Mouse (Mus musculus) left cerebral cortex, postnatal 14 days (tissue): Measurements from ENCODE around the gene Il20rb. TPM values are rescaled to one million over a fixed set of nuclear protein-coding genes. Genes with fewer than 3 reads are reported as not detected.
A peak's percentile ranks its signal among the peaks of the same experiment; 100 is the strongest.

ENCODE experiments used
- DNase-seq, 2 experiments: peaks; one replicate each; pipeline ENCODE4 v3.0.0; 2021 to 2022; ENCODE audit warnings: low spot score in 2 of 2, mixed read lengths in 1 of 2
- intact Hi-C: fragments of 180-260 bp; cut with DNase I; formaldehyde crosslinking; loops from one replicate; pipeline ENCODE4 v1.15.1; 2025
- total RNA-seq, 2 experiments: library from RNA; stranded (reverse); gene quantifications; 2 replicates each; pipeline ENCODE4 v1.2.3; 2021

The Il20rb gene
- total RNA-seq, 2 experiments from 2014 or later = 0.26 to 0.66 TPM

GRCm38 (mm10) chr9:100440111-100440790, 46.3 kb downstream of the Il20rb start:
- intact Hi-C loops = loop anchor here (10.0 kb wide), 1 partner anchor 675 kb away; no protein-coding TSS in a partner anchor
- peak; percentile 50 to 78 for DNase-seq

- no peak for DNase-seq
- intact Hi-C loops = no loop called here
Measured at GRCm38 (mm10) chr9:100439481-100439880, 47.1 kb downstream of the Il20rb start.

- no peak for DNase-seq
- intact Hi-C loops = no loop called here
Measured at GRCm38 (mm10) chr9:100438994-100439393, 47.6 kb downstream of the Il20rb start.

- no peak for DNase-seq
- intact Hi-C loops = no loop called here
Measured at GRCm38 (mm10) chr9:100436865-100437595, 49.6 kb downstream of the Il20rb start.

GRCm38 (mm10) chr9:100431355-100431754, 55.2 kb downstream of the Il20rb start:
- intact Hi-C loops = no loop called here
- no peak for DNase-seq

- intact Hi-C loops = no loop called here
- DNase-seq = no peak
Measured at GRCm38 (mm10) chr9:100430911-100431310, 55.7 kb downstream of the Il20rb start.

GRCm38 (mm10) chr9:100419644-100420043, 66.9 kb downstream of the Il20rb start:
- DNase-seq = no peak
- intact Hi-C loops = no loop called here

- no peak for DNase-seq
- intact Hi-C loops = no loop called here
Measured at GRCm38 (mm10) chr9:100419103-100419502, 67.5 kb downstream of the Il20rb start.

GRCm38 (mm10) chr9:100416756-100417155, 69.8 kb downstream of the Il20rb start:
- no peak for DNase-seq
- intact Hi-C loops = no loop called here

GRCm38 (mm10) chr9:100416299-100416698, 70.3 kb downstream of the Il20rb start:
- no peak for DNase-seq
- intact Hi-C loops = no loop called here

- intact Hi-C loops = no loop called here
- DNase-seq = peak; percentile 16 to 73
Measured at GRCm38 (mm10) chr9:100415328-100415979, 71.1 kb downstream of the Il20rb start.

Other genes with a start within 250 kb of the Il20rb start
- gene Nck1, start 59.3 kb upstream of the Il20rb start, total RNA-seq = 10 to 100 TPM; 31.5 to 35.5 TPM
- gene Slc35g2, start 84.3 kb upstream of the Il20rb start, total RNA-seq = 10 to 100 TPM; 13.4 to 17.1 TPM
- 10 to 100 TPM; 33.4 to 34.3 TPM for gene Stag1, start 111.0 kb upstream of the Il20rb start, total RNA-seq